Mouse (Mus musculus) E14TG2a.4 (cell line): ENCODE data around the gene Dnajc10.

Source experiments
- CTCF ChIP-seq: conservative IDR thresholded peaks from 2 replicates; pipeline ENCODE4 v1.5.1; 2014; ENCODE audit warnings: low read length
- POU5F1 ChIP-seq: IDR thresholded peaks from 2 replicates; pipeline ENCODE4 v1.6.1; 2014; ENCODE audit warnings: low read length, borderline replicate concordance

- TF ChIP-seq CTCF, result no peak
- TF ChIP-seq POU5F1, result no peak
Observed at GRCm38 (mm10) chr2:80387668-80388067, 72.4 kb downstream of the Dnajc10 start.
